Comparison of ENCODE assay signal across 8 mouse cellular contexts in the genomic region with DNA sequence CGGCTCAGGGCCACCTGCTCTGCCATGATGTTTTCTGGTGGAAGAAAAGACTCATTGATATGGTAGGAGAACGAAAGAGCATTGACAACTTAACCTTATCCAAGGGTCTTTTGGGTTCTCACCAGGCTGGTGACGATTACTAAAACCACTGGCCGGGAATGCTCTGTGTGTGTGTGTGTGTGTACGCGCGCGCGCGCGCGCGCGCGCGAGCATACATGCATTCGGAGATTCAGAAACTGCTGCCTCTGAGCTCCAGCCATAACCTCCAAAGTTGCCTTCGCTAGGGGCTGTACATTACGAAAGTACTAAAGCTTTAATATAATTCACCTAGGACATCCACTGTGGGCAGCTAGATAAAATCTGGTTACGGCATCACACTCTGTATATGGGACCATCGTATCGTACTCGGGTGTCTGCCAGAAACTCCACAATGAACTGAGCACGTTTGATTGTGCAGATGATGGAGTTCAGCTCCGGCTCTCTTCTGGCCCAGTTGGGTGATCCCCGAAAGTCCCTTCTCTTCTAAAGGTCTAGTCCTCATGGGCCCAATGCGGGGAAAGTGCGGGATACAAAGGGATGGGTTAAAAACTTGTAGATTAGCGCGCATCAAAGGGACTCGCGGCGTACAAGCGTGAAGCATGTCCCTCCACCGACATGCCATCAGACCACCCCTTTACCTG. TPM values are rescaled to one million over a fixed set of nuclear protein-coding genes. Genes with fewer than 3 reads are reported as not detected.
DNase-seq lines count a peak whose midpoint lies in the region; ATAC-seq and TF ChIP-seq lines count a peak whose summit lies in the region.

No protein-coding gene starts in this region.

- peak overlapping the region; percentile 69 for H3K9ac ChIP-seq in kidney, embryonic 16.5 days (replicated peaks; ENCODE audit: low read length)
- peak overlapping the region; percentile 44 for H3K9ac ChIP-seq in embryonic facial prominence, embryonic 12.5 days
- H3K9ac ChIP-seq in intestine, postnatal 0 days (ENCODE audit: low read depth, low read length): 0 out of 2 replicates have a peak overlapping the region, but pooled peaks have one; percentile 7
- peak overlapping the region; percentile 68 for H3K9ac ChIP-seq in neural tube, embryonic 13.5 days

- H3K27me3 ChIP-seq in kidney, embryonic 16.5 days (ENCODE audit: insufficient read depth, low read length): no peaks in the 10 kb centered on the region
- H3K27me3 ChIP-seq in E14TG2a.4 (ENCODE audit: insufficient read depth, low read length): no peaks in the 10 kb centered on the region
- H3K27me3 ChIP-seq in embryonic facial prominence, embryonic 12.5 days: no peaks in the 10 kb centered on the region
- no peaks in the 10 kb centered on the region for H3K27me3 ChIP-seq in intestine, postnatal 0 days (replicated peaks; ENCODE audit: control insufficient read depth, insufficient read depth, low read length)
- H3K27me3 ChIP-seq in neural tube, embryonic 13.5 days: no peaks in the 10 kb centered on the region

- ATAC-seq in kidney, embryonic 16.5 days (ENCODE audit: low FRiP score, low TSS enrichment): 0 out of 2 replicates have a peak, but pooled peaks have one; percentile 14
- ATAC-seq in embryonic facial prominence, embryonic 12.5 days (ENCODE audit: insufficient number of reproducible peaks, insufficient read depth, low FRiP score, low TSS enrichment): peak; percentile 2; the same call in 1 of the 2 replicates
- ATAC-seq in intestine, postnatal 0 days: no peak
- peak; percentile 57 for ATAC-seq in neural tube, embryonic 13.5 days (ENCODE audit: low read depth)
- ATAC-seq in megakaryocyte-erythroid progenitor cell, adult 5-6 weeks (replicated peaks; ENCODE audit: low FRiP score, low TSS enrichment, poor library complexity, severe bottlenecking): no peak

- H3K9me3 ChIP-seq in kidney, embryonic 16.5 days (ENCODE audit: low read length): no peaks in the 10 kb centered on the region
- H3K9me3 ChIP-seq in E14TG2a.4 (ENCODE audit: low read length): no peaks in the 10 kb centered on the region
- no peaks in the 10 kb centered on the region for H3K9me3 ChIP-seq in embryonic facial prominence, embryonic 12.5 days
- H3K9me3 ChIP-seq in intestine, postnatal 0 days (ENCODE audit: control insufficient read depth): no peaks in the 10 kb centered on the region
- H3K9me3 ChIP-seq in neural tube, embryonic 13.5 days: no peaks in the 10 kb centered on the region

- H3K36me3 ChIP-seq in kidney, embryonic 16.5 days (ENCODE audit: insufficient read depth, low read length): no peaks in the 10 kb centered on the region
- H3K36me3 ChIP-seq in E14TG2a.4 (ENCODE audit: insufficient read depth, low read length): peaks cover 45% of the 10 kb centered on the region
- H3K36me3 ChIP-seq in embryonic facial prominence, embryonic 12.5 days: no peaks in the 10 kb centered on the region
- H3K36me3 ChIP-seq in intestine, postnatal 0 days (ENCODE audit: control insufficient read depth, insufficient read depth): no peaks in the 10 kb centered on the region
- peaks cover 4% of the 10 kb centered on the region; the same call in 1 of the 2 replicates for H3K36me3 ChIP-seq in neural tube, embryonic 13.5 days

- H3K27ac ChIP-seq in kidney, embryonic 16.5 days (ENCODE audit: low read length): peak overlapping the region; percentile 93
- peak overlapping the region; percentile 41; the same call in 1 of the 2 replicates for H3K27ac ChIP-seq in embryonic facial prominence, embryonic 12.5 days
- H3K27ac ChIP-seq in intestine, postnatal 0 days (ENCODE audit: low read depth, low read length): peak overlapping the region; percentile 93; the same call in 1 of the 2 replicates
- peak overlapping the region; percentile 86 for H3K27ac ChIP-seq in neural tube, embryonic 13.5 days (replicated peaks)

- 21% methylated on average over 34 of the region's 35 CpGs for WGBS in kidney, embryonic 16.5 days
- WGBS in embryonic facial prominence, embryonic 12.5 days: 25% methylated on average over 35 of the region's 35 CpGs
- 22% methylated on average over 35 of the region's 35 CpGs for WGBS in intestine, postnatal 0 days
- 22% methylated on average over 35 of the region's 35 CpGs for WGBS in neural tube, embryonic 13.5 days

- 0 out of 2 replicates have a peak, but pooled peaks cover 2% of the 10 kb centered on the region for H3K4me1 ChIP-seq in kidney, embryonic 16.5 days (ENCODE audit: insufficient read depth, low read length)
- peaks cover 24% of the 10 kb centered on the region for H3K4me1 ChIP-seq in E14TG2a.4 (replicated peaks; ENCODE audit: low read depth, low read length)
- no peaks in the 10 kb centered on the region for H3K4me1 ChIP-seq in embryonic facial prominence, embryonic 12.5 days
- H3K4me1 ChIP-seq in intestine, postnatal 0 days (replicated peaks; ENCODE audit: control insufficient read depth, insufficient read depth, low read length): no peaks in the 10 kb centered on the region
- peaks cover 11% of the 10 kb centered on the region for H3K4me1 ChIP-seq in neural tube, embryonic 13.5 days (replicated peaks)

- TF ChIP-seq CTCF in E14TG2a.4 (conservative IDR thresholded peaks at IDR 0.05; ENCODE audit: low read length): no peak
- TF ChIP-seq CTCF in intestine, postnatal 0 days (IDR thresholded peaks at IDR 0.05; ENCODE audit: low read depth): no peak

- peak overlapping the region; percentile 66 for H3K4me3 ChIP-seq in kidney, embryonic 16.5 days (ENCODE audit: low read length)
- H3K4me3 ChIP-seq in E14TG2a.4 (replicated peaks; ENCODE audit: low read length): peak overlapping the region; percentile 85
- H3K4me3 ChIP-seq in embryonic facial prominence, embryonic 12.5 days: peak overlapping the region; percentile 50
- H3K4me3 ChIP-seq in intestine, postnatal 0 days (ENCODE audit: low read depth, low read length): peak overlapping the region; percentile 51
- peak overlapping the region; percentile 50 for H3K4me3 ChIP-seq in neural tube, embryonic 13.5 days

- no peak for DNase-seq in kidney, adult 8-10 months
- DNase-seq in kidney, adult 11 months: no peak

- H3K4me2 ChIP-seq in kidney, embryonic 16.5 days (replicated peaks; ENCODE audit: low read depth, low read length): peak overlapping the region; percentile 58
- peak overlapping the region; percentile 56 for H3K4me2 ChIP-seq in embryonic facial prominence, embryonic 12.5 days (replicated peaks)
- H3K4me2 ChIP-seq in intestine, postnatal 0 days (replicated peaks; ENCODE audit: low read depth): peak overlapping the region; percentile 72
- peak overlapping the region; percentile 61 for H3K4me2 ChIP-seq in neural tube, embryonic 13.5 days

RNA-seq across cellular contexts. Expression of a gene that starts 0.7 kb away (rescaled TPM):
- polyA plus RNA-seq in kidney, embryonic 16.5 days (2015; fragmentation: Nextera tagmentation; extraction: Ambion mirVana): 53.6 and 54.4 TPM in 2 replicates
- polyA plus RNA-seq in embryonic facial prominence, embryonic 12.5 days (2016; fragmentation: Nextera tagmentation; extraction: Ambion mirVana): 47.6 and 51.3 TPM in 2 replicates
- polyA plus RNA-seq in intestine, postnatal 0 days (2015; fragmentation: Nextera tagmentation; extraction: Ambion mirVana): 13.6 and 14.5 TPM in 2 replicates
- 53.6 and 54.0 TPM in 2 replicates for polyA plus RNA-seq in neural tube, embryonic 13.5 days (2015; fragmentation: Nextera tagmentation; extraction: Ambion mirVana)
- total RNA-seq in megakaryocyte-erythroid progenitor cell, adult 5-6 weeks (2014; fragmentation: Nextera tagmentation): 68.0 and 77.7 TPM in 2 replicates
- total RNA-seq in megakaryocyte-erythroid progenitor cell, adult 5-6 weeks (2017): 47.5 and 77.2 TPM in 2 replicates

RNA-seq across cellular contexts. Expression of a gene that starts 35.2 kb away (rescaled TPM):
- 22.7 and 23.2 TPM in 2 replicates for polyA plus RNA-seq in kidney, embryonic 16.5 days (2015; fragmentation: Nextera tagmentation; extraction: Ambion mirVana)
- 19.4 and 20.0 TPM in 2 replicates for polyA plus RNA-seq in embryonic facial prominence, embryonic 12.5 days (2016; fragmentation: Nextera tagmentation; extraction: Ambion mirVana)
- polyA plus RNA-seq in intestine, postnatal 0 days (2015; fragmentation: Nextera tagmentation; extraction: Ambion mirVana): 12.0 and 12.7 TPM in 2 replicates
- polyA plus RNA-seq in neural tube, embryonic 13.5 days (2015; fragmentation: Nextera tagmentation; extraction: Ambion mirVana): 16.7 and 16.8 TPM in 2 replicates
- 12.6 and 16.4 TPM in 2 replicates for total RNA-seq in megakaryocyte-erythroid progenitor cell, adult 5-6 weeks (2014; fragmentation: Nextera tagmentation)
- 25.7 and 45.8 TPM in 2 replicates for total RNA-seq in megakaryocyte-erythroid progenitor cell, adult 5-6 weeks (2017)

RNA-seq across cellular contexts. Expression of a gene that starts 35.2 kb away (rescaled TPM):
- polyA plus RNA-seq in kidney, embryonic 16.5 days (2015; fragmentation: Nextera tagmentation; extraction: Ambion mirVana): 45.9 and 47.1 TPM in 2 replicates
- 34.2 and 34.3 TPM in 2 replicates for polyA plus RNA-seq in embryonic facial prominence, embryonic 12.5 days (2016; fragmentation: Nextera tagmentation; extraction: Ambion mirVana)
- 20.9 and 22.0 TPM in 2 replicates for polyA plus RNA-seq in intestine, postnatal 0 days (2015; fragmentation: Nextera tagmentation; extraction: Ambion mirVana)
- 32.0 and 34.4 TPM in 2 replicates for polyA plus RNA-seq in neural tube, embryonic 13.5 days (2015; fragmentation: Nextera tagmentation; extraction: Ambion mirVana)
- total RNA-seq in megakaryocyte-erythroid progenitor cell, adult 5-6 weeks (2014; fragmentation: Nextera tagmentation): 13.1 and 16.5 TPM in 2 replicates
- total RNA-seq in megakaryocyte-erythroid progenitor cell, adult 5-6 weeks (2017): 12.8 and 21.1 TPM in 2 replicates

RNA-seq across cellular contexts. Expression of a gene that starts 52.9 kb away (rescaled TPM):
- polyA plus RNA-seq in kidney, embryonic 16.5 days (2015; fragmentation: Nextera tagmentation; extraction: Ambion mirVana): not detected in 2 replicates
- polyA plus RNA-seq in embryonic facial prominence, embryonic 12.5 days (2016; fragmentation: Nextera tagmentation; extraction: Ambion mirVana): not detected in 2 replicates
- not detected in 2 replicates for polyA plus RNA-seq in intestine, postnatal 0 days (2015; fragmentation: Nextera tagmentation; extraction: Ambion mirVana)
- 0.52 TPM in 1 of 2 replicates, not detected in the other for polyA plus RNA-seq in neural tube, embryonic 13.5 days (2015; fragmentation: Nextera tagmentation; extraction: Ambion mirVana)
- total RNA-seq in megakaryocyte-erythroid progenitor cell, adult 5-6 weeks (2014; fragmentation: Nextera tagmentation): not detected in 2 replicates
- not detected in 2 replicates for total RNA-seq in megakaryocyte-erythroid progenitor cell, adult 5-6 weeks (2017)

RNA-seq across cellular contexts. Expression of a gene that starts 55.1 kb away (rescaled TPM):
- polyA plus RNA-seq in kidney, embryonic 16.5 days (2015; fragmentation: Nextera tagmentation; extraction: Ambion mirVana): 23.3 and 25.7 TPM in 2 replicates
- polyA plus RNA-seq in embryonic facial prominence, embryonic 12.5 days (2016; fragmentation: Nextera tagmentation; extraction: Ambion mirVana): 16.4 and 18.2 TPM in 2 replicates
- polyA plus RNA-seq in intestine, postnatal 0 days (2015; fragmentation: Nextera tagmentation; extraction: Ambion mirVana): 16.9 and 18.3 TPM in 2 replicates
- 6.8 and 8.4 TPM in 2 replicates for polyA plus RNA-seq in neural tube, embryonic 13.5 days (2015; fragmentation: Nextera tagmentation; extraction: Ambion mirVana)
- total RNA-seq in megakaryocyte-erythroid progenitor cell, adult 5-6 weeks (2014; fragmentation: Nextera tagmentation): 6.7 and 16.4 TPM in 2 replicates
- total RNA-seq in megakaryocyte-erythroid progenitor cell, adult 5-6 weeks (2017): 11.5 and 11.6 TPM in 2 replicates

Comparison
In these comparisons a context has a peak if more than half of its experiments do, and no peak if none do; other contexts are left out.
1. ATAC-seq: peak in kidney, embryonic 16.5 days (single experiment), embryonic facial prominence, embryonic 12.5 days (single experiment) and neural tube, embryonic 13.5 days (single experiment); none in intestine, postnatal 0 days (single experiment) and megakaryocyte-erythroid progenitor cell, adult 5-6 weeks (single experiment).
2. H3K27ac ChIP-seq: peak in every context shown above with its lines; median percentile 93 in kidney, embryonic 16.5 days; 93 in intestine, postnatal 0 days; 86 in neural tube, embryonic 13.5 days; 41 in embryonic facial prominence, embryonic 12.5 days.
3. H3K9ac ChIP-seq: peak in every context shown above with its lines; median percentile 69 in kidney, embryonic 16.5 days; 68 in neural tube, embryonic 13.5 days; 44 in embryonic facial prominence, embryonic 12.5 days; 7 in intestine, postnatal 0 days.
4. Peak in every context shown above with its lines, with median percentiles within 50 percentile points of each other: H3K4me2 ChIP-seq and H3K4me3 ChIP-seq.